Mouse (Mus musculus): ENCODE data around the gene Baz2b. TPM values are rescaled to one million over a fixed set of nuclear protein-coding genes. Genes with fewer than 3 reads are reported as not detected.

The Baz2b gene
- polyA plus RNA-seq, 1 experiment from 2014 or later, result 108 TPM

DNA sequence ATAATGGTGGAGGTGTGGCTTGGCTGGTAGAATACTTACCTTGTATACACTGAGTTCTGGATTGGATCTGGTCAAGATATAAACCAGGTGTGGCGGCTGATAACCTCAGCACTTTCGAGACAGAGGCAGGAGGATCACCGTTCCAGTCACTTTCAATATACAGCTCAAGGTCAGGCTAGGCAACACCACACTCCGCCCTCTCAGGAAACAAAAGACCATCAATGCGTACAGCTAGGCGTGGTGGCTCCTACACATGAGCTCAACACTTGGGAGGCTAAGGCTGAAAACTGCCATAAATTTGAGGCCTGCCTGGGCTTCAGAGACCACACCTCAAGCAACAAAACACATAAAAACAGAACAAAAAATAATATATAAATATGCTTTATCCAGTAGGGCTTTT lies 188.5 kb downstream of the Baz2b start:
- no peak overlapping the region for H3K27ac ChIP-seq (ENCODE audit: low read depth, low read length)
- no peak overlapping the region for H3K4me3 ChIP-seq (ENCODE audit: low read depth, low read length)
- H3K36me3 ChIP-seq (ENCODE audit: control insufficient read depth, insufficient read depth, low read length), result no peaks in the 10 kb centered on the region
- ATAC-seq (ENCODE audit: low FRiP score) (no peak), DNase-seq (ENCODE audit: low spot score) (no peak)
- H3K27me3 ChIP-seq (ENCODE audit: control insufficient read depth, insufficient read depth, low read length), result no peaks in the 10 kb centered on the region
- 92% methylated on average over 6 of the region's 6 CpGs for WGBS
- no peak overlapping the region for H3K9ac ChIP-seq (ENCODE audit: low read depth, low read length)
- no peaks in the 10 kb centered on the region for H3K4me1 ChIP-seq (replicated peaks; ENCODE audit: control insufficient read depth, insufficient read depth, low read length)
- no peak overlapping the region for H3K4me2 ChIP-seq (replicated peaks; ENCODE audit: low read depth, low read length)
- no peaks in the 10 kb centered on the region for H3K9me3 ChIP-seq (ENCODE audit: control insufficient read depth, low read length)

DNA sequence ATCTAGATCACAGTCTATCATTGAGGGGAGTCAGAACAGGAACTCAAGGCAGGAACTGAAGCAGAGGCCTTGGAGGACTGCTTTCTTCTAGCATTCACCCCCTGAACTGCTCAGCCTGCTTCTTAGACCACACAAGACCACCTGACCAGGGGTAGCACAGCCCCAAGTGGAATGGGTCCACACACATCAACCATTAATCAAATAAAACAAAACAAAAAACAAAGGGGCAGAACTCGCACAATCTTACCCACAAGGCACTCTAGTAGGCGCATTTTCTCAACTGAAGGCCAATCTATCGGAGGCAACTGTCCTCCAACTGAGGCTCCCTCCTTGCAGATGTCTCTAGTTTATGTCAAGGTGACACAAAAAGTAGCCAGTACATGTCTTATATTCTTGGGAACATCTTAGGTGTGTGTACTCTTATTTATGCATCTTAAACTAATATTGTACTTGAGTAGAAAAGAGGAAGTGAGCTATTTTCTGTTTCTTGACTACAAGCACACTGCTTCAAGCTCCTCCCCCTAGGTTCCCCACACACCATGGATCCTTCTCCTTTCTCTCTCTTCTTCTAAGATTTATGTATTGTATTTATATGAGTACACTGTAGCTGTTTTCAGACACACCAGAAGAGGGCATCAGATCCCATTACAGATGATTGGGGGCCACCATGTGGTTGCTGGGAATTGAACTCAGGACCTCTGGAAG lies 189.9 kb downstream of the Baz2b start:
- WGBS, result 96% methylated on average over 3 of the region's 3 CpGs
- no peak for DNase-seq (ENCODE audit: low spot score)
- ATAC-seq (ENCODE audit: low FRiP score), result no peak
- H3K27ac ChIP-seq (ENCODE audit: low read depth, low read length), result no peak overlapping the region
- H3K4me3 ChIP-seq (ENCODE audit: low read depth, low read length), result no peak overlapping the region
- H3K27me3 ChIP-seq (ENCODE audit: control insufficient read depth, insufficient read depth, low read length), result no peaks in the 10 kb centered on the region
- no peaks in the 10 kb centered on the region for H3K9me3 ChIP-seq (ENCODE audit: control insufficient read depth, low read length)
- H3K36me3 ChIP-seq (ENCODE audit: control insufficient read depth, insufficient read depth, low read length), result no peaks in the 10 kb centered on the region
- H3K4me1 ChIP-seq (replicated peaks; ENCODE audit: control insufficient read depth, insufficient read depth, low read length), result no peaks in the 10 kb centered on the region
- no peak overlapping the region for H3K9ac ChIP-seq (ENCODE audit: low read depth, low read length)
- H3K4me2 ChIP-seq (replicated peaks; ENCODE audit: low read depth, low read length), result no peak overlapping the region

DNA sequence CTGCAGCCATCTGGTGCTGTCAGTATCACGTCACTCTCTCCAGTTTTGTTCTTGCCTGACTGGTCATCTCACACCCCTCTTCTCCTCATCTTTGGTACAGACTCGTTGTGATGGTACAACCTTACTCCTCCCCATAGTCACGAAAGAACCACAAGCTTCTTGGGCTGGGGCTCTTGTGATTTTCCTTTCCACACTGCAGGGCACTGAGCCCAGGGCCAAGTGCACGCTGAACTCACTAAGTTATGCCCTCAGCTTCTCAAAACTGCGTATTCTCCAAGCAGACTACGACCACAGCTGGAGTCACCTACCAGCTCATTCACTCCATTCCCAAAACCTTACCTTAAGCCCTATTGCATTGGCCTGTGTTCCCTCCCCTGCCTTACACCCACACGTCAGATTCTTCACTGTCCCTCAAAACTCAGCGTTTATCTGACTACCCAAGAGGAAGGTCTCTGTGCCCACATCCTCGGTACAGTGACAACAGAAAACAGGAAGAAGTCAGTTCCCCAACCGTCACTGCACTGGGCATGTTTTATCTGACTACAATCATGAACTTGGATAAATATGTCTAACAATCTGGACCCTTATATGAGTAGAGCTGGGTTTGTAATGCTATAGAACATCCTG lies 190.7 kb downstream of the Baz2b start:
- no peaks in the 10 kb centered on the region for H3K36me3 ChIP-seq (ENCODE audit: control insufficient read depth, insufficient read depth, low read length)
- ATAC-seq (ENCODE audit: low FRiP score) (no peak), DNase-seq (ENCODE audit: low spot score) (no peak)
- no peak overlapping the region for H3K4me2 ChIP-seq (replicated peaks; ENCODE audit: low read depth, low read length)
- H3K9me3 ChIP-seq (ENCODE audit: control insufficient read depth, low read length), result no peaks in the 10 kb centered on the region
- H3K4me1 ChIP-seq (replicated peaks; ENCODE audit: control insufficient read depth, insufficient read depth, low read length), result no peaks in the 10 kb centered on the region
- H3K27ac ChIP-seq (ENCODE audit: low read depth, low read length), result no peak overlapping the region
- H3K4me3 ChIP-seq (ENCODE audit: low read depth, low read length), result no peak overlapping the region
- 92% methylated on average over 10 of the region's 10 CpGs for WGBS
- no peak overlapping the region for H3K9ac ChIP-seq (ENCODE audit: low read depth, low read length)
- no peaks in the 10 kb centered on the region for H3K27me3 ChIP-seq (ENCODE audit: control insufficient read depth, insufficient read depth, low read length)

DNA sequence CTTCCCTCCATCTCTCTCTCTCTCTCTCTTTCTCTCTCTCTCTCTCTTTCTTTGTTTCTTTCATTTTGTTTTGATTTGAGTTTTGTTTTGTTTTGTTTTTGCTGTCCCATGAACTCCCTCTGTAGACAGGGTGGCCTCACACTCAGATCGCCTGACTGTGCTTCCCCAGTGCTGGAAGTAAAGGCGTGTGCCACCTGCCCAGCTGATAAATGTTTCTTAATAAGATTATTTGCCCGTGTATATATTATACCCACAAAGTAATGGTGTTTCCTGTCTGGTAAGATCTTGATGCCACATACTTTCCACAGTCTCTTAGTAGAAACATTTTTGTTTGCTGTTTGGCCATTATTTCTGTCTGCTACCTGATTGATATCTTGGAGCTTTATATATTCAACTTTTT lies 198.1 kb downstream of the Baz2b start:
- Histone ChIP-seq H3K9me3 (ENCODE audit: control insufficient read depth, low read length) (no peaks in the 10 kb centered on the region), H3K9ac (ENCODE audit: low read depth, low read length) (no peak overlapping the region), H3K4me1 (replicated peaks; ENCODE audit: control insufficient read depth, insufficient read depth, low read length) (no peaks in the 10 kb centered on the region), H3K36me3 (ENCODE audit: control insufficient read depth, insufficient read depth, low read length) (no peaks in the 10 kb centered on the region), H3K4me2 (replicated peaks; ENCODE audit: low read depth, low read length) (no peak overlapping the region), H3K27ac (ENCODE audit: low read depth, low read length) (no peak overlapping the region), H3K27me3 (ENCODE audit: control insufficient read depth, insufficient read depth, low read length) (no peaks in the 10 kb centered on the region), H3K4me3 (ENCODE audit: low read depth, low read length) (no peak overlapping the region)
- DNase-seq (ENCODE audit: low spot score), result no peak
- WGBS, result 94% methylated on average over 3 of the region's 3 CpGs
- no peak for ATAC-seq (ENCODE audit: low FRiP score)

DNA sequence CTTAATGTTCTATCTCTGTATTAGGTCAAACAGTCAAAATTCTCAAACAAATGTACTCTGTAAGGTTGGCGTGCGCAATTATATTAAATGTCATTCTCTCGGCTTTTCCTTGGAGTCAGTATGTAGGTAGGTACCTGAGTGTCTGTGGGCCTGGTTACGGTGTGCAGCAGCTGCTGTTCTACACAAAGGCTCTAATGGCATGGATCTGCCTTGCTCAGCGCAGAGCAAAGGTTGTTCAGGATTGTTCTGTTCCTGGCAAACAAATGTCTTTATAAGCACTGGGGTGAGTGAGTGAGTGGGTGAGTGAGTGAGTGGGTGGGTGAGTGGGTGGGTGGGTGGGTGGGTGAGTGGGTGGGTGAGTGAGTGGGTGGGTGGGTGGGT lies 206.0 kb downstream of the Baz2b start:
- H3K27me3 ChIP-seq (ENCODE audit: control insufficient read depth, insufficient read depth, low read length), result no peaks in the 10 kb centered on the region
- H3K36me3 ChIP-seq (ENCODE audit: control insufficient read depth, insufficient read depth, low read length), result no peaks in the 10 kb centered on the region
- no peak overlapping the region for H3K4me3 ChIP-seq (ENCODE audit: low read depth, low read length)
- DNase-seq (ENCODE audit: low spot score) (no peak), ATAC-seq (ENCODE audit: low FRiP score) (no peak)
- no peak overlapping the region for H3K27ac ChIP-seq (ENCODE audit: low read depth, low read length)
- 93% methylated on average over 5 of the region's 5 CpGs for WGBS
- no peaks in the 10 kb centered on the region for H3K9me3 ChIP-seq (ENCODE audit: control insufficient read depth, low read length)
- H3K4me2 ChIP-seq (replicated peaks; ENCODE audit: low read depth, low read length), result no peak overlapping the region
- no peak overlapping the region for H3K9ac ChIP-seq (ENCODE audit: low read depth, low read length)
- no peaks in the 10 kb centered on the region for H3K4me1 ChIP-seq (replicated peaks; ENCODE audit: control insufficient read depth, insufficient read depth, low read length)

DNA sequence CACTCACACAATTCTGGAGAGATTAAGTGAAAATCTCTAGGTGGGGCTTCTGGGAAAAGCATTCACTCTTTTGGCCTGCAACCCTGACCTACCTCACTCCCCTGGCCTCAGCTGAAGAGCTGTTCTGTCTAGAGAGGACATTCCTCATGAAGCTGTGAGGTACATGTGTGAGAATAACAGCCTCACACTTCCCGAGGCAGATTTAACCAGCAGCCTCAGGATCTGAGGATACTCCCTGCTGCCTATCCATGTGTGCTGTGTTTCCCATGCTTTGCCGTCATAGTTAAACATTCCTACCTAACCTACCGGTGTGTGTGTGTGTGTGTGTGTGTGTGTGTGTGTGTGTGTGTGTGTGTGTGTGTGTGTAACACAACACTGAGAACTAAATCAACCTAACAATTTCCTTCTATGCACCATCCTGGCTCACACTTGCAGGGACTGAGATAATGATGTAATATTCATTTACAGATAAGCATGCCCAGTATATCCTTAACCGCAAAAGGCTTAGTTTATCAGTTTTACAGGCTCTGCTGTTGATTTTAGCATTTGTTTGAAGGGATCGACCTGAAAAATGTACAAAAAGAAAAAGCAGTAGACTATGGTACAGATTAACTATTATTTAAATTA lies 206.5 kb downstream of the Baz2b start:
- no peak for ATAC-seq (ENCODE audit: low FRiP score)
- Histone ChIP-seq H3K36me3 (ENCODE audit: control insufficient read depth, insufficient read depth, low read length) (no peaks in the 10 kb centered on the region), H3K4me3 (ENCODE audit: low read depth, low read length) (no peak overlapping the region)

DNA sequence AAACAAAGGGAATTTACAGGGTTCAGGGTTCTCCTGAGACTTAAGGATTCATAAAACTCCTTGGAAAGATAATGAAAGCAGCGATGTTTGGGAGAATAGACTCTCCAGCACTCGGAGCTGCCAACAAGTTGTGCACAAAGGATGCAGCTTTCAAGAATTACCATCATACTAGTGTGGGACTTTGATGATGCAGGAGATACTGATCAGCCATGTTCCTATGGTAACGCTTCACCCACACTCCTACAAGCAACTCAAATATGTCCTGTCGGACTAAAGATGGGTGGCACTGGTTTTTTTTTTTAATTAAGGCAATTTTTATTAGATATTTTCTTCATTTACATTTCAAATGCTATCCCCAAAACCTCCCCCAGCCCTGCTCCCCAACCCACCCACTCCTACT lies 209.4 kb downstream of the Baz2b start:
- H3K27me3 ChIP-seq (ENCODE audit: control insufficient read depth, insufficient read depth, low read length), result no peaks in the 10 kb centered on the region
- no peak overlapping the region for H3K9ac ChIP-seq (ENCODE audit: low read depth, low read length)
- no peak overlapping the region for H3K4me2 ChIP-seq (replicated peaks; ENCODE audit: low read depth, low read length)
- 93% methylated on average over 4 of the region's 4 CpGs for WGBS
- H3K4me3 ChIP-seq (ENCODE audit: low read depth, low read length), result no peak overlapping the region
- no peaks in the 10 kb centered on the region for H3K9me3 ChIP-seq (ENCODE audit: control insufficient read depth, low read length)
- no peaks in the 10 kb centered on the region for H3K4me1 ChIP-seq (replicated peaks; ENCODE audit: control insufficient read depth, insufficient read depth, low read length)
- H3K36me3 ChIP-seq (ENCODE audit: control insufficient read depth, insufficient read depth, low read length), result no peaks in the 10 kb centered on the region
- H3K27ac ChIP-seq (ENCODE audit: low read depth, low read length), result no peak overlapping the region
- no peak for ATAC-seq (ENCODE audit: low FRiP score)
- no peak for DNase-seq (ENCODE audit: low spot score)

More for the DNA sequence above, 206.5 kb downstream of the Baz2b start:
- H3K27me3 ChIP-seq (ENCODE audit: control insufficient read depth, insufficient read depth, low read length), result no peaks in the 10 kb centered on the region
- H3K27ac ChIP-seq (ENCODE audit: low read depth, low read length), result no peak overlapping the region
- no peak overlapping the region for H3K4me2 ChIP-seq (replicated peaks; ENCODE audit: low read depth, low read length)
- WGBS, result 90% methylated on average over 5 of the region's 5 CpGs
- H3K9ac ChIP-seq (ENCODE audit: low read depth, low read length), result no peak overlapping the region
- no peaks in the 10 kb centered on the region for H3K9me3 ChIP-seq (ENCODE audit: control insufficient read depth, low read length)
- no peaks in the 10 kb centered on the region for H3K4me1 ChIP-seq (replicated peaks; ENCODE audit: control insufficient read depth, insufficient read depth, low read length)
- DNase-seq (ENCODE audit: low spot score), result no peak

DNA sequence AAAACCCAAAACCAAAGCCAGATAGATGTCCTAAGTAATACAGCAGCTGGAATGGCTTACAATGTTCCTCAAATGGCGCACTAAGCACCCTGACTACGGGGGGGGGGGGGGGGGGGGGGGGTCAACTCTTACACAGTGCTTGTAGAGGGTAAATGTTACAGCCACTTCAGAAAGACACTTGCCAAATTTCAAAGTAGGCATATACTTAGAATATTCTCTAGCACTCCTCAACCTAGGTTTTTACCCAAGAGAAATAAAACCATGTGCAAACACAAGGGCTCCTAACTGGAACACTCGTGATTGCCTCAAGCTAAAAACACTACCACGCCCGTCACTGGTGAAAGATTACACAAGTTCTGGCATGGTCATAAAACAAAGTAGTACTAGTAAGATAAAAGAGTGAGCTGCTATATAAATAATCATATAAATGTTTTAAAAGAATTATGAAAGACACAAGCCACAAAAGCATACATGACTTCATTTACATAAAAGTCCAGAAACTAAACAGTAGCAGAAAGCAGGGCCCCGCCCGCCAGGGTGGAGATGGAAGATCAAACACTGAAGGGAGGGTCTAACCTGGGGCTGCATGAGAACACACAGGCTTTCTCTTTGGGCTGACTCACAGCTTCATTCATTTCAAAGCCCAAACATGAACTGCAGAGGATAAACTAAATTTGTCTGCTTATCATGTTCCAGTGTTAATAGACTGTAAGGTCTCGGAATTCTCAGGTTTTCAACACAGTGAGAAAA lies 212.0 kb downstream of the Baz2b start:
- WGBS, result 91% methylated on average over 7 of the region's 8 CpGs

More for the DNA sequence above, 212.0 kb downstream of the Baz2b start:
- no peak overlapping the region for H3K27ac ChIP-seq (ENCODE audit: low read depth, low read length)
- no peaks in the 10 kb centered on the region for H3K27me3 ChIP-seq (ENCODE audit: control insufficient read depth, insufficient read depth, low read length)
- H3K4me2 ChIP-seq (replicated peaks; ENCODE audit: low read depth, low read length), result no peak overlapping the region
- no peak for ATAC-seq (ENCODE audit: low FRiP score)
- no peaks in the 10 kb centered on the region for H3K4me1 ChIP-seq (replicated peaks; ENCODE audit: control insufficient read depth, insufficient read depth, low read length)
- no peaks in the 10 kb centered on the region for H3K36me3 ChIP-seq (ENCODE audit: control insufficient read depth, insufficient read depth, low read length)
- no peaks in the 10 kb centered on the region for H3K9me3 ChIP-seq (ENCODE audit: control insufficient read depth, low read length)
- no peak overlapping the region for H3K9ac ChIP-seq (ENCODE audit: low read depth, low read length)
- no peak for DNase-seq (ENCODE audit: low spot score)
- no peak overlapping the region for H3K4me3 ChIP-seq (ENCODE audit: low read depth, low read length)
